Mouse (Mus musculus): ENCODE data around the gene Ddx23. TPM values are rescaled to one million over a fixed set of nuclear protein-coding genes. Genes with fewer than 3 reads are reported as not detected.

Gene Ddx23
- polyA plus RNA-seq, 1 experiment from 2014 or later, result 16.4 TPM

Other genes starting within 250 kb of the Ddx23 start
- not detected in 2 replicates for gene Olfr282, start 231.7 kb downstream of the Ddx23 start, polyA plus RNA-seq (2016; fragmentation: Nextera tagmentation; extraction: Ambion mirVana)
- not detected in 2 replicates for gene Olfr281, start 210.3 kb downstream of the Ddx23 start, polyA plus RNA-seq (2016; fragmentation: Nextera tagmentation; extraction: Ambion mirVana)
- not detected in 2 replicates for gene OR5BS1P, start 193.0 kb downstream of the Ddx23 start, polyA plus RNA-seq (2016; fragmentation: Nextera tagmentation; extraction: Ambion mirVana)
- not detected in 2 replicates for gene Lalba, start 180.2 kb downstream of the Ddx23 start, polyA plus RNA-seq (2016; fragmentation: Nextera tagmentation; extraction: Ambion mirVana)
- not detected in 2 replicates for gene Olfr279, start 170.5 kb downstream of the Ddx23 start, polyA plus RNA-seq (2016; fragmentation: Nextera tagmentation; extraction: Ambion mirVana)
- 95.9 and 99.7 TPM in 2 replicates for gene Kansl2, start 128.6 kb downstream of the Ddx23 start, polyA plus RNA-seq (2016; fragmentation: Nextera tagmentation; extraction: Ambion mirVana)
- 37.9 and 39.5 TPM in 2 replicates for gene Ccnt1, start 92.0 kb downstream of the Ddx23 start, polyA plus RNA-seq (2016; fragmentation: Nextera tagmentation; extraction: Ambion mirVana)
- gene 4930415O20Rik, start 91.9 kb downstream of the Ddx23 start, polyA plus RNA-seq (2016; fragmentation: Nextera tagmentation; extraction: Ambion mirVana), result not detected in 2 replicates
- gene Adcy6, start 52.8 kb downstream of the Ddx23 start, polyA plus RNA-seq (2016; fragmentation: Nextera tagmentation; extraction: Ambion mirVana), result 46.7 and 46.8 TPM in 2 replicates
- gene Cacnb3, start 32.1 kb downstream of the Ddx23 start, polyA plus RNA-seq (2016; fragmentation: Nextera tagmentation; extraction: Ambion mirVana), result 9.5 and 10.3 TPM in 2 replicates
- 0.91 and 1.1 TPM in 2 replicates for gene Rnd1, start 14.6 kb upstream of the Ddx23 start, polyA plus RNA-seq (2016; fragmentation: Nextera tagmentation; extraction: Ambion mirVana)
- gene Ccdc65, start 45.3 kb upstream of the Ddx23 start, polyA plus RNA-seq (2016; fragmentation: Nextera tagmentation; extraction: Ambion mirVana), result 0.33 and 0.62 TPM in 2 replicates
- gene Fkbp11, start 65.3 kb upstream of the Ddx23 start, polyA plus RNA-seq (2016; fragmentation: Nextera tagmentation; extraction: Ambion mirVana), result 13.2 and 17.8 TPM in 2 replicates
- 46.3 and 46.9 TPM in 2 replicates for gene Arf3, start 100.3 kb upstream of the Ddx23 start, polyA plus RNA-seq (2016; fragmentation: Nextera tagmentation; extraction: Ambion mirVana)
- gene Wnt10b, start 115.3 kb upstream of the Ddx23 start, polyA plus RNA-seq (2016; fragmentation: Nextera tagmentation; extraction: Ambion mirVana), result not detected in 2 replicates
- gene Wnt1, start 127.0 kb upstream of the Ddx23 start, polyA plus RNA-seq (2016; fragmentation: Nextera tagmentation; extraction: Ambion mirVana), result not detected in 2 replicates
- 0.04 and 0.14 TPM in 2 replicates for gene Ddn, start 146.6 kb upstream of the Ddx23 start, polyA plus RNA-seq (2016; fragmentation: Nextera tagmentation; extraction: Ambion mirVana)
- 81.5 and 83.5 TPM in 2 replicates for gene Prkag1, start 168.6 kb upstream of the Ddx23 start, polyA plus RNA-seq (2016; fragmentation: Nextera tagmentation; extraction: Ambion mirVana)
- gene Kmt2d, start 208.3 kb upstream of the Ddx23 start, polyA plus RNA-seq (2016; fragmentation: Nextera tagmentation; extraction: Ambion mirVana), result 9.2 and 10.3 TPM in 2 replicates
- 4.3 and 6.1 TPM in 2 replicates for gene Rhebl1, start 231.6 kb upstream of the Ddx23 start, polyA plus RNA-seq (2016; fragmentation: Nextera tagmentation; extraction: Ambion mirVana)
- 4.5 and 4.6 TPM in 2 replicates for gene Dhh, start 235.6 kb upstream of the Ddx23 start, polyA plus RNA-seq (2016; fragmentation: Nextera tagmentation; extraction: Ambion mirVana)